Mouse (Mus musculus): ENCODE measurements at regions not wholly inside any gene's neighbourhood (a gene's known extent, or its start where the extent isn't known, plus 50 kb on each side); places are given as distances from the start of the nearest gene placed in this dataset.

GRCm38 (mm10) chr8:62752725-62753430 lies 197.9 kb upstream of the Spock3 start:
- H3K9me3 ChIP-seq (replicated peaks; ENCODE audit: control insufficient read depth, low read length, poor library complexity, severe bottlenecking), result no peaks in the 10 kb centered on the region
- ATAC-seq, result peak; percentile 95
- 30% methylated on average over 8 of the region's 8 CpGs for WGBS
- H3K27me3 ChIP-seq (ENCODE audit: control insufficient read depth, insufficient read depth, low read depth, low read length), result no peaks in the 10 kb centered on the region
- no peaks in the 10 kb centered on the region for H3K4me1 ChIP-seq (ENCODE audit: control insufficient read depth, insufficient read depth, low read length)
- no peak overlapping the region for H3K9ac ChIP-seq (ENCODE audit: low read depth, low read length)
- no peak overlapping the region for H3K4me3 ChIP-seq (ENCODE audit: low read depth, low read length)
- H3K36me3 ChIP-seq (ENCODE audit: control insufficient read depth, insufficient read depth, low read length), result no peaks in the 10 kb centered on the region
- H3K27ac ChIP-seq (ENCODE audit: low read length), result no peak overlapping the region
- H3K4me2 ChIP-seq (ENCODE audit: low read length), result no peak overlapping the region

DNA sequence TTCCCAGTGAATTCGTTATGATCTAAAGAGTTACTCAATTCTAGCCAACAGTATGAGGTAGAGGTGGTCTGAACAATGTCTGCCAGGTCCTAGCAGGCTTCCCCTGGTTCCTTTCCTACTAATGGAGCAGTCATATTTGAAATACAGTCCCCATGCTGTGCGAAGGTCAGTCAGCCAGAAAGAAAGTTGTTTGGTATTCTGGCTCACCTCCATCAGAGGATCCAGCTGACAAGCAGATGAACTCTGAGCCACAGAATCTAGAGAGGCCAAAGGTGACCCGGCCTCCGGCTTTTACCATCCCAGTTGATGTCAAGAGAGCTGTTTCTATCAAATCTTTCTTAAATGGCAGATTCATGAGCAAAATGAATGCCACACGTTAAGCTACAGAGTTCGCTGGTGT lies 177.0 kb upstream of the Spock3 start:
- no peaks in the 10 kb centered on the region for H3K36me3 ChIP-seq (ENCODE audit: control insufficient read depth, insufficient read depth, low read length)
- H3K27me3 ChIP-seq (ENCODE audit: control insufficient read depth, insufficient read depth, low read depth, low read length), result no peaks in the 10 kb centered on the region
- H3K4me3 ChIP-seq (ENCODE audit: low read depth, low read length), result no peak overlapping the region
- no peaks in the 10 kb centered on the region for H3K4me1 ChIP-seq (ENCODE audit: control insufficient read depth, insufficient read depth, low read length)
- WGBS, result 73% methylated on average over 6 of the region's 6 CpGs
- no peak overlapping the region for H3K27ac ChIP-seq (ENCODE audit: low read length)
- H3K9me3 ChIP-seq (replicated peaks; ENCODE audit: control insufficient read depth, low read length, poor library complexity, severe bottlenecking), result no peaks in the 10 kb centered on the region
- no peak for ATAC-seq
- no peak overlapping the region for H3K9ac ChIP-seq (ENCODE audit: low read depth, low read length)
- H3K4me2 ChIP-seq (ENCODE audit: low read length), result no peak overlapping the region

DNA sequence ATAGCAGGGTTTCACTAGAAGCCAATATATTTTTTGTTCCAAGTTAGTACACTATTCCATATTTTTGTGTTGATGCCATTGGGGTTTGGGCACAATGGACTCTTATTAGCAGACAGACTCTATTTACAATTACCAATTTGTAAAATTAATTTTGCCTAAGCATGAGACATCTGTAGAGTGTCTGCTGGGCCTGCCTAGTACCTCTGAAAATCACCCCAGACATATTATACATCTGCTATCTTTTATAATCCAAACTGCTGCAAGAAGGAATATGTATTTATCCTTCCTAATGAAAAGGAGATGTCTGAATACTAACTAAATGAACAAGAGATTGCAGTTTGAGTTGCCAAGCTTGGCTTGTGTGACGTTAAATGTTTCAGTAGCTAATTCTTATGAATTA lies 146.3 kb upstream of the Spock3 start:
- Histone ChIP-seq H3K9ac (ENCODE audit: low read depth, low read length) (no peak overlapping the region), H3K4me2 (ENCODE audit: low read length) (no peak overlapping the region), H3K9me3 (replicated peaks; ENCODE audit: control insufficient read depth, low read length, poor library complexity, severe bottlenecking) (no peaks in the 10 kb centered on the region), H3K4me3 (ENCODE audit: low read depth, low read length) (no peak overlapping the region), H3K4me1 (ENCODE audit: control insufficient read depth, insufficient read depth, low read length) (no peaks in the 10 kb centered on the region), H3K36me3 (ENCODE audit: control insufficient read depth, insufficient read depth, low read length) (no peaks in the 10 kb centered on the region), H3K27me3 (ENCODE audit: control insufficient read depth, insufficient read depth, low read depth, low read length) (no peaks in the 10 kb centered on the region), H3K27ac (ENCODE audit: low read length) (no peak overlapping the region)
- no peak for ATAC-seq
- 93% methylated on average over 1 of the region's 1 CpGs for WGBS
